Mouse (Mus musculus): ENCODE measurements around the gene Usp26.

Usp26 gene

DNA sequence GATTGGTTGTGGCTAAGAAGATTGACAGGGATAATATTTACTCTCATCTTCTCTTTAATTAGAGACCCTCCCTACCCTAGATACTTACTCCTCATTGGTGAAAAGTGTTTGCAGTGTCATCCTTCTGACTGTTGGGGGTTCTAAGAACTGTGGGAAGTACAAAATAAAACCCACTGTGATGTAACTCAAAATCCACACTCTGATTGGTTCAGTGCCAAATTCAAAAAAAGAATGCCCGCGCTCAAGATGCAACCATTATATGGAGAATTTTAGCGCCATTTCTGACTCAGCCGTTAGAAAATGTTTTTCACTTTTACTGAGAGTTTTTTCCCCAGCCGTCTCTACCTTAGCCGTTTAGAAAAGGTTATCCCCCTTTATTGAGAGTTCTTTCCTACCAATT lies at the start of gene Usp26:
Gene Usp26 (minus strand): TSS at position 101 of the 400 bp plus-strand sequence.
- DNase-seq (ENCODE audit: low spot score in 2 of 2): no peak

DNA sequence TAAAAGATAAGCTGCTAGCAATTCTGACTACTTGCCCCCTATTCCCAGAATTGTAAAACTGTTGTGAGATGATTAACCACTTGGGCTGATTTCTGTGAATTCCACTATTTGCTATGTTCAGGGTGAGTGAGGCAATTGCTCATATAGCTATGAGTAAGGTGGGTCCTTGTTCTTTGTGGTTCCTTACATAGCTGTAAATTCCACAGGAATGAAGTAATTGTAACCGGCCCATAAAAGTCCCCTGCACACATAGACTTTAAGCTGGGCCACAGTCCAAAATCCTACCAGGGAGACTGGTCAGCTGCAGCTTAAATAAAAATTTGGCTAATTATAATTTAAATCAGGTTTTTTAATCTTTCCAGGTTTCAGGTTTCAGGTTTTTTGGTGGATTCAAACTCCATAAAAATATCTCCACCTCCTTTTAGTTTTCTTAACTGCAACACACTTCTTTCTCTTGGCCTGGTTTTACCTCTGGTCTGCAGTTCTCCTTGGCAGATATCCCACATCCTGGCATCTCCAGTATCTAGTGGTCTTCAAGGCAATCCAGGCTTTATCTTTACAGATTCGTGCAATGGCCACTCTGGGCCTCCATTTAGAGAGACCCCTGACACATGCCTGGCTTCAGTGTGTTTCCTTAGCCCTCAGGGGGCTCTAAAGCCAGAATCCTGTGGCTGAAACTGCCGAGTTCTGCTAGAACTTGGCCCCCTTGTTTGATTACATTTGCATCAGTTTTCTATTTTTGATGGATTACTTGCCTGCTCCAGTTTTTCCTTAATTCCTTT lies 13.6 kb upstream of the Usp26 start:
- DNase-seq (ENCODE audit: low spot score in 2 of 2): no peak

DNA sequence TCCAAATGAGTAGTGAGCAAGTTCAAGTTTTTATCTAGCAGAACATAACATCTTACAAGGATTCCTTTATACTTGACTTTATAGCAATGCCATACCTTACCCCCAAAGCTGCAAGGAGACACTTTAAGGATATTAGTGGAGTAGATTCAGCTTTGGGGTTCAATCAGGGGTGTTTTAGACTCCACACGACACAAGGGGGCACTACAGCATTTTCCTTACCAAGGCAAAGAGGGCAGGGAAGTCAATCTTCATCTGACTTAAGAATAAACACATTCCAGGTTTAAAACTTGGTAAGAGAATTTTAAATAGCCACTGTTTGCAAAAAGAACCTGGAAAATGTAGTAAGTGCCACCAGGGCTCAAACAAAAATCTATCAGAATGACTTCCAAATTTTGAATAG lies 33.6 kb downstream of the Usp26 start:
- DNase-seq (ENCODE audit: low spot score in 2 of 2): no peak

DNA sequence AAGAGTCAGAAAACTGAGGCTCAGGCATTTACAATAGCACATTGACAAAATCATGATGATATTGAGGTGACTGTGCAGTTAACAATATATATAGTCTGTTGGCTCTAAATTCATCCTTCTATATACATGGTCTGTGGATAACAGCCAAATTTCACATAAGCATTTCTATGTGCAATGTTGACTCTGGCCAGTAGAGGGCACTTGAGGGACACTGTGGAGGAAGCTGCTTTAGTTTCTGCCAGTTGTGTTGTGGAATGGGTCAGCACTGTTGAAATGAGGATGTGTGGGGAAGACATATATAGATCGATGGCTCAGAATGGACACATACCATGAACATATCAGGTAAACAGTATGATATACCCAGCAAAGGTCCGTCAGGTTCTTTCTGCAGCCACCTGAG lies 64.6 kb downstream of the Usp26 start:
- peak in 1 of 2 experiments; percentile 23 for DNase-seq (ENCODE audit: low spot score in 2 of 2)

DNA sequence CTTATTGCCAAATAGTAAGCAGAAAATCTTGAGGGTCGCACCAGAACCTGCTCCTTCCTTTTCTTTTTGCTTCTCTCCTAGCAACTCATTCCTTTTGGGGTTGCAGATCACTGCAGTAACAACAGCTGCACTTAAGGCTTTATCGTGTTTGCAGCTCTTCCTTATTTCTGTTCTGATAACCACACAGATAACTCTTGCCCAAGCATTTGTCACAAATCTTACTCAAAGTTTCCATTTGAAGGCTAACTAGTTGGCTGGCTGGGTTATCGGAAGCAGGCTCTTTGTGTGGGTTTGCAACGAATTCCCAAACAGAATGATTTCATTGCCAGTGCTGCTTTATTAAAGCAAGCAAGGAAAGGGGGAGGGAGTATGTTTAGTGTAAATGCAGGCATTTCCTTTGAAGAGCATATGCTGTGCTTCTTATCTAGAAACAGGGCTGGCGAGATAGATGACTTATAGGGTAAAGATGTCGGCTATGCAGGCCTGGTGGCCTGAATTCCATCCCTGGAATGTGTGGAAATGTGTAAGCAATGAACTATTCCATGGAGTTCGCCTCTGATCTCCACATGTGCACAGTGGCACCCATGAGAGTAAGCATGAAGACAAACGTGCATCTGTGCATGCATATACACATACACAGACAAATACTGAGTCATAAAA lies 86.8 kb downstream of the Usp26 start:
- DNase-seq (ENCODE audit: low spot score in 2 of 2): no peak

DNA sequence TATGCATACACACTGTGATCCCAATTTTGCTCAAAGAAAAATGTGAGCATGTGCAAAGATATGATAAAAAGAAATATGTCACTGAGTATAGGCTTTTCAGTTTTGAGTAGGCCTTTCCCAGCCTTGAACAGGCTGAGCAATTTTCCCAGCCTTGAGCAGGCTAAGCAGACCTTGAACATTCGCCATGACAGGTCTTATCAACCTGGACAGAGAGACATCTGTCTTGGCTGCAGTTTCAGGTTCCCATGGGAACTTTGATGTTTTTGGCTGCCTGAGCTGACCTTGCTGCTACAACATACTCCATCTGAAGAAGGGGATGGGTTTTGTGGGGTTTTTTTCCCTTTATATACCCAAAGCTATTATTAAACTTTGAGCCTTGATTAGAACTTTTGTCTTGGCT lies 88.0 kb downstream of the Usp26 start:
- DNase-seq (ENCODE audit: low spot score in 2 of 2): no peak

Measured in heart, adult 9 months (tissue).